Mouse (Mus musculus) megakaryocyte, embryonic 14.5 days (primary cell): ENCODE measurements around the gene Plpp1. TPM values are rescaled to one million over a fixed set of nuclear protein-coding genes. Genes with fewer than 3 reads are reported as not detected.

Experiments
- H3K27me3 ChIP-seq: replicated peaks from 2 replicates; pipeline ENCODE3; 2012; ENCODE audit warnings: inconsistent platforms
- H3K36me3 ChIP-seq: replicated peaks from 2 replicates; pipeline ENCODE3; 2012; ENCODE audit warnings: low read length, inconsistent platforms, mixed read lengths
- H3K4me1 ChIP-seq: 2 replicates; pipeline ENCODE4 v1.6.1; 2012; ENCODE audit warnings: inconsistent platforms
- H3K4me3 ChIP-seq: replicated peaks from 2 replicates; pipeline ENCODE3; 2012; ENCODE audit warnings: moderate library complexity, mild to moderate bottlenecking, inconsistent platforms
- H3K9me3 ChIP-seq: 2 replicates; pipeline ENCODE4 v1.6.1; 2012; ENCODE audit warnings: inconsistent platforms
- FLI1 ChIP-seq: IDR thresholded peaks from 2 replicates; pipeline ENCODE4 v1.6.1; 2012; ENCODE audit warnings: low read length, inconsistent platforms, mixed read lengths
- GATA1 ChIP-seq: IDR thresholded peaks from 3 replicates; pipeline ENCODE4 v1.6.1; 2012; ENCODE audit warnings: mixed read lengths, low read length, inconsistent platforms, borderline replicate concordance
- polyA plus RNA-seq: library from polyadenylated mRNA; stranded (reverse); fragments of >175 nt; gene quantifications from 2 replicates; pipeline ENCODE4 v1.2.3, GENCODE M21; 2012; ENCODE audit warnings: low replicate concordance; ENCODE audit not compliant: insufficient read depth

Gene Plpp1
- polyA plus RNA-seq, 1 experiment, result not detected

DNA sequence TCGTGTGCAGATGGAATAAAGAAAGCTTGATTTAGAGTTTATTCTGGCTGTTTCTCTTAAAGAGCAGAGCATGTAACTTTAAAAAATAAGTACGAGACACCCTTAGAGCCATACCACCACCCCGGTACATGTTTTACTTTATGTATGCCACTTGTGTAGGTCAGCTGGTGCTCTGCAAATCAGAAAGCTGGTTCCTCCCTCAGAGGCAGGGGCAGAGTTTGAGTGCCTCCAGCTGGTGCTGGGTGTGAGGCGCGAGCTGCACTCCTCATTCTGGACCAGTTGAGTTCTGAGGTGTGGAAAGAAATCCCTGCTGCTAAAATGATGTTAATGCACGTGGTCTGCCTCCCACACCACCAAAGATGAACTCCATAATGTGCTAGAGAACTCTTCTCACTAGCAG is 53.8 kb downstream of the Plpp1 start:
- no peaks in the 10 kb centered on the region for H3K9me3 ChIP-seq
- no peaks in the 10 kb centered on the region for H3K36me3 ChIP-seq
- peaks cover 2% of the 10 kb centered on the region for H3K27me3 ChIP-seq
- peaks cover 3% of the 10 kb centered on the region; the same call in 1 of the 2 replicates for H3K4me1 ChIP-seq
- H3K4me3 ChIP-seq, result no peak overlapping the region
- no peak for TF ChIP-seq GATA1
- TF ChIP-seq FLI1, result no peak

GRCm38 (mm10) chr13:112857921-112858320 is 57.3 kb downstream of the Plpp1 start:
- Histone ChIP-seq H3K36me3 (no peaks in the 10 kb centered on the region), H3K4me1 (0 out of 2 replicates have a peak, but pooled peaks cover 1% of the 10 kb centered on the region)
- no peak for TF ChIP-seq GATA1
- no peak for TF ChIP-seq FLI1

GRCm38 (mm10) chr13:112859574-112860134 is 59.1 kb downstream of the Plpp1 start:
- no peak overlapping the region for H3K4me3 ChIP-seq
- H3K4me1 ChIP-seq, result peaks cover 8% of the 10 kb centered on the region; the same call in 1 of the 2 replicates

More at GRCm38 (mm10) chr13:112857921-112858320, 57.3 kb downstream of the Plpp1 start:
- Histone ChIP-seq H3K4me3 (no peak overlapping the region), H3K9me3 (no peaks in the 10 kb centered on the region), H3K27me3 (peaks cover 5% of the 10 kb centered on the region)

DNA sequence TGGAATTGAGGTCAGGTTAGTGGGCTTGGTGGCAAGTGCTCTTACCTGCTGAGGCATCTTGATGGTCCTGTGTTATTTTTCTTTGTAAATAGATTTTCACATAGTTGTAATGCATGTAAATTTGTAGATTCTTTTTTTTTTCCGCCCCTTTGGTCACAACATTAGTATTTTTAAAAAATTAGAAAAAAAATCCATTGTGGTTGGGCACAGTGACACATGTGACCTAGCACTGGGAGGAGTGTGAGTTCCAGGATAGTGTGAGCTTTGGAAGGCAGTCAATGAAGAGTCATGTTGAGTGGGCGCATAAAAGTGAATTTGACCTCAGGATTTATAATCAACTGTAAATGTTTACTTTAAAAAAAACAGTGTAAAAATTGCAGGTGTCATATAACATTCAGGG is 59.8 kb downstream of the Plpp1 start:
- Histone ChIP-seq H3K36me3 (peaks cover 20% of the 10 kb centered on the region), H3K27me3 (peaks cover 3% of the 10 kb centered on the region)

More at GRCm38 (mm10) chr13:112859574-112860134, 59.1 kb downstream of the Plpp1 start:
- H3K9me3 ChIP-seq, result no peaks in the 10 kb centered on the region
- H3K36me3 ChIP-seq, result peaks cover 13% of the 10 kb centered on the region
- peaks cover 3% of the 10 kb centered on the region for H3K27me3 ChIP-seq
- TF ChIP-seq GATA1 (no peak), FLI1 (no peak)

GRCm38 (mm10) chr13:112860911-112861310 is 60.3 kb downstream of the Plpp1 start:
- Histone ChIP-seq H3K27me3 (peaks cover 3% of the 10 kb centered on the region), H3K4me3 (no peak overlapping the region), H3K9me3 (no peaks in the 10 kb centered on the region), H3K36me3 (peaks cover 26% of the 10 kb centered on the region), H3K4me1 (peaks cover 8% of the 10 kb centered on the region; the same call in 1 of the 2 replicates)
- TF ChIP-seq GATA1 (no peak), FLI1 (no peak)

More for the DNA sequence above, 59.8 kb downstream of the Plpp1 start:
- Histone ChIP-seq H3K9me3 (no peaks in the 10 kb centered on the region), H3K4me1 (peaks cover 8% of the 10 kb centered on the region; the same call in 1 of the 2 replicates), H3K4me3 (no peak overlapping the region)
- TF ChIP-seq GATA1, result no peak

DNA sequence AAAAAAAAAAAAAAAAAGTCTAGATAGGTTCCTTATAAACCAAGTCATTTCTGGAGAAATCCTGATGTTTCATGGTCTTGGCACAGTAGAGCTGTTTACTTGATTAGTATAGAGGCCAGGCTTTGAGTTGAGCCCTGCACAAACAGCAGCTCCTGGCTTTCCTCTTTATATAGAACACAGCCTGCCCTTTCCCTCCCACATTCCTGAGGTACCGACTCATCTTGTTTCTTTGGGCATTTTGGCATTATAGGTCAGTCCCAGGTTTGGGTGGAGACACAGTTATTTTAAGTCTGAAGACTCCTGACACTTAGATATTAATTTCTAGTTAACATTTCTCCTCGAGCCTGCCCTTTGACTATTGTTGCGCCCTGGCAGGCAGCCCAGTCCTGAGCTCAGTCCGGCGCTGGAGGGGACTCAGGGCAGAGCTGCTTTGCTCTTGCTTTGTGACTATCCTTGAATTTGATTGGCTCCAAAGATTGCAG is 61.3 kb downstream of the Plpp1 start:
- no peak for TF ChIP-seq GATA1
- no peak for TF ChIP-seq FLI1
- H3K27me3 ChIP-seq, result peaks cover 3% of the 10 kb centered on the region
- H3K36me3 ChIP-seq, result peaks cover 35% of the 10 kb centered on the region
- no peaks in the 10 kb centered on the region for H3K9me3 ChIP-seq
- peaks cover 8% of the 10 kb centered on the region; the same call in 1 of the 2 replicates for H3K4me1 ChIP-seq
- no peak overlapping the region for H3K4me3 ChIP-seq

- Histone ChIP-seq H3K9me3 (no peaks in the 10 kb centered on the region), H3K36me3 (peaks cover 40% of the 10 kb centered on the region), H3K27me3 (peaks cover 3% of the 10 kb centered on the region), H3K4me1 (peaks cover 8% of the 10 kb centered on the region; the same call in 1 of the 2 replicates), H3K4me3 (no peak overlapping the region)
- no peak for TF ChIP-seq FLI1
- TF ChIP-seq GATA1, result no peak
Observed at GRCm38 (mm10) chr13:112862342-112862741, 61.8 kb downstream of the Plpp1 start.

DNA sequence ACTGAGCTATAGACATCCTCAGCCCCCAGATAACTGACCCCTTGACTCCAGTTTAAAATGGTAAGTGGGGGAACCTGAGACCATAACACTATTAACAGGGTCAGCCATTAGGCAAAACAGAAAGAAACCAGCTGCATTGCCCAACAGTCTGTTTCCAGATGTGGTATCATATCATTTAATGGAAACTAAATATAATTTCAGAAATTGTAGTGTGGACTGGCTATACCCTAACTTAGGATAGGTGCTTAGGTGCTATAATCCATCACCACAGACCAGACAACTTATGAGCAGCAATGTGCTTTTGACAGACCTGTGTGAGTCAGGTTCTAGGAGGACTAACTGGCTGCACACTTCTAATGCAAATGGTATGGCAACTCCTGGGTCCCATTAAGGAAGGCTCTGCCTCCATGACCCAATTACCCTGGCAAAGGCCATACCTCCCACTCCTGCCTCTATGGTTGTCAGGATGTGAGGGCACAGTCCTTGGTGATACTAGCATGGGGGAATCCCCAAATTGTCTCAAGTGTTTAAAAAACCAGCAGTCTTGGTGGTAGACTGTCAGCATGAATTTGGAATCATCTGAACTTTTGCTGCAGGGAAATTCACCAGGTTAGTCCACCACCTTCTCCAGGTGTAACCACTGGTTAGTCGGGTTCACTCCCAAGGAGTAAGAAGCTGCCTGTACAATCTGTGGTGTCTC is 62.5 kb downstream of the Plpp1 start:
- peaks cover 8% of the 10 kb centered on the region; the same call in 1 of the 2 replicates for H3K4me1 ChIP-seq
- no peaks in the 10 kb centered on the region for H3K9me3 ChIP-seq
- no peak overlapping the region for H3K4me3 ChIP-seq
- H3K36me3 ChIP-seq, result peaks cover 48% of the 10 kb centered on the region
- no peak for TF ChIP-seq GATA1
- TF ChIP-seq FLI1, result no peak
- H3K27me3 ChIP-seq, result peaks cover 3% of the 10 kb centered on the region

DNA sequence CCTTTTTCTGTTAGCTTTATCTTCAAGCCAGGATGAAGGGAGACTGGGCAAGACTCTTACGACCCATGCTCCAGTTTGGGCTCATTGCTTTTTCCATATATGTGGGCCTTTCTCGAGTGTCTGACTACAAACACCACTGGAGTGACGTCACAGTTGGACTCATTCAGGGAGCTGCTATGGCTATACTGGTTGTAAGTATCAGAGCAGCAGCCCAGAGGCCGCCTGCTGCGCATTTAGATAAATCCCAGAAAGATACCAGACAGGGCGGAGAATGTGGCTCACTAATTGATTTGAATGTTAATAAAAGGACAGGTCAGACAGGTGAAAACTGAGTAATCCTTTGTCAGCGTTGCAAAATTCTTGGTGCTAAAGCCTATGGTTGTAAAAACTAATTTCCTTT is 66.2 kb downstream of the Plpp1 start:
- Histone ChIP-seq H3K9me3 (no peaks in the 10 kb centered on the region), H3K36me3 (peaks cover 84% of the 10 kb centered on the region), H3K27me3 (no peaks in the 10 kb centered on the region), H3K4me3 (no peak overlapping the region), H3K4me1 (peaks cover 8% of the 10 kb centered on the region; the same call in 1 of the 2 replicates)
- no peak for TF ChIP-seq GATA1
- no peak for TF ChIP-seq FLI1

GRCm38 (mm10) chr13:112867381-112867780 is 66.8 kb downstream of the Plpp1 start:
- Histone ChIP-seq H3K9me3 (no peaks in the 10 kb centered on the region), H3K4me3 (no peak overlapping the region), H3K4me1 (peaks cover 8% of the 10 kb centered on the region; the same call in 1 of the 2 replicates), H3K27me3 (no peaks in the 10 kb centered on the region), H3K36me3 (peaks cover 90% of the 10 kb centered on the region)
- no peak for TF ChIP-seq GATA1
- no peak for TF ChIP-seq FLI1
